Mouse (Mus musculus) thymus, adult 2 months (tissue): Measurements from ENCODE around the gene Scp2. TPM values are rescaled to one million over a fixed set of nuclear protein-coding genes. Genes with fewer than 3 reads are reported as not detected.

Source experiments
- DNase-seq: peaks from one replicate; pipeline ENCODE4 v3.0.0; 2021
- H3K27ac ChIP-seq: fragments of 200-500 bp; 2 replicates; pipeline ENCODE4 v1.5.1; 2012; ENCODE audit warnings: low read length, control low read depth; ENCODE audit not compliant: control insufficient read depth, insufficient read depth
- H3K27me3 ChIP-seq: fragments of 200-500 bp; 2 replicates; pipeline ENCODE4 v1.6.1; 2012; ENCODE audit warnings: mild to moderate bottlenecking, low read length, moderate library complexity, mixed read lengths; ENCODE audit not compliant: control insufficient read depth, insufficient read depth
- H3K36me3 ChIP-seq: fragments of 200-500 bp; 2 replicates; pipeline ENCODE4 v1.6.1; 2012; ENCODE audit warnings: mild to moderate bottlenecking, low read length, moderate library complexity; ENCODE audit not compliant: control insufficient read depth, insufficient read depth
- H3K4me1 ChIP-seq: fragments of 200-500 bp; replicated peaks from 2 replicates; pipeline ENCODE4 v1.6.1; 2012; ENCODE audit warnings: low read length; ENCODE audit not compliant: control insufficient read depth, insufficient read depth
- H3K4me3 ChIP-seq: fragments of 200-500 bp; 2 replicates; pipeline ENCODE4 v1.5.1; 2012; ENCODE audit warnings: mild to moderate bottlenecking, low read length, control low read depth, moderate library complexity; ENCODE audit not compliant: control insufficient read depth, insufficient read depth
- CTCF ChIP-seq: fragments of 200-500 bp; IDR thresholded peaks from 2 replicates; pipeline ENCODE4 v1.5.1; 2012; ENCODE audit warnings: mild to moderate bottlenecking, control low read depth, low read length, moderate library complexity, borderline replicate concordance; ENCODE audit not compliant: control insufficient read depth, poor library complexity, insufficient read depth; ENCODE audit errors: extremely low read depth
- POLR2A ChIP-seq: fragments of 200-500 bp; IDR thresholded peaks from 2 replicates; pipeline ENCODE4 v1.6.1; 2012; ENCODE audit warnings: mild to moderate bottlenecking, low read length, control low read depth, moderate library complexity; ENCODE audit not compliant: control insufficient read depth, poor library complexity, insufficient read depth; ENCODE audit errors: extremely low read depth
- WGBS: fragments of 180-500 bp; shearing (Covaris S2); methylation state at CpG from one replicate; pipeline ENCODE4 v1.1.7; 2018; 5-methylcytosine and 5-hydroxymethylcytosine counted together
- polyA plus RNA-seq: library from polyadenylated mRNA; depleted of rRNA; stranded (reverse); fragments of >200 nt; gene quantifications from 2 replicates; pipeline ENCODE4 v1.2.3, GENCODE M21; 2012

Gene Scp2
- polyA plus RNA-seq, 1 experiment, result 103 TPM

- no peaks in the 10 kb centered on the region for H3K36me3 ChIP-seq
- H3K4me3 ChIP-seq, result no peak overlapping the region
- 95% methylated on average over 2 of the region's 2 CpGs for WGBS
- H3K27me3 ChIP-seq, result no peaks in the 10 kb centered on the region
- no peak for DNase-seq
- H3K4me1 ChIP-seq, result no peaks in the 10 kb centered on the region
- no peak overlapping the region for H3K27ac ChIP-seq
- no peak for TF ChIP-seq POLR2A
These were observed 28.3 kb downstream of the Scp2 start for GRCm38 (mm10) chr4:108116466-108116865.

- no peak overlapping the region for H3K4me3 ChIP-seq
- WGBS, result 96% methylated on average over 2 of the region's 2 CpGs
- H3K27ac ChIP-seq, result no peak overlapping the region
- H3K27me3 ChIP-seq, result no peaks in the 10 kb centered on the region
- no peaks in the 10 kb centered on the region for H3K36me3 ChIP-seq
- no peaks in the 10 kb centered on the region for H3K4me1 ChIP-seq
- TF ChIP-seq CTCF (no peak), POLR2A (no peak)
- DNase-seq, result no peak
These were observed 34.1 kb downstream of the Scp2 start for GRCm38 (mm10) chr4:108110706-108111105.

GRCm38 (mm10) chr4:108109728-108110127 lies 35.1 kb downstream of the Scp2 start:
- Histone ChIP-seq H3K27me3 (no peaks in the 10 kb centered on the region), H3K36me3 (no peaks in the 10 kb centered on the region), H3K4me3 (no peak overlapping the region), H3K27ac (no peak overlapping the region), H3K4me1 (no peaks in the 10 kb centered on the region)
- no peak for DNase-seq
- 97% methylated on average over 7 of the region's 7 CpGs for WGBS
- TF ChIP-seq POLR2A, result no peak
- TF ChIP-seq CTCF, result no peak

GRCm38 (mm10) chr4:108096345-108096744 lies 48.5 kb downstream of the Scp2 start, which contains the start of gene Podn:
Gene Podn, minus strand, starts transcription at chr4:108096445.
- H3K27me3 ChIP-seq, result no peaks in the 10 kb centered on the region
- WGBS, result 95% methylated on average over 4 of the region's 4 CpGs
- TF ChIP-seq POLR2A (no peak), CTCF (no peak)
- no peaks in the 10 kb centered on the region for H3K4me1 ChIP-seq
- H3K27ac ChIP-seq, result no peak within 1 kb of the TSS
- H3K36me3 ChIP-seq, result no peaks in the 10 kb centered on the region
- DNase-seq, result no peak
- H3K4me3 ChIP-seq, result no peak within 1 kb of the TSS

GRCm38 (mm10) chr4:108092741-108093397 lies 51.9 kb downstream of the Scp2 start:
- H3K27me3 ChIP-seq, result no peaks in the 10 kb centered on the region
- no peak overlapping the region for H3K27ac ChIP-seq
- no peak overlapping the region for H3K4me3 ChIP-seq
- no peaks in the 10 kb centered on the region for H3K4me1 ChIP-seq
- no peak for DNase-seq
- H3K36me3 ChIP-seq, result no peaks in the 10 kb centered on the region
- WGBS, result 95% methylated on average over 6 of the region's 6 CpGs
- TF ChIP-seq POLR2A (no peak), CTCF (no peak)

- Histone ChIP-seq H3K27ac (no peak overlapping the region), H3K4me1 (peaks cover 15% of the 10 kb centered on the region), H3K4me3 (no peak overlapping the region), H3K36me3 (no peaks in the 10 kb centered on the region), H3K27me3 (no peaks in the 10 kb centered on the region)
- WGBS, result 96% methylated on average over 2 of the region's 2 CpGs
- DNase-seq, result no peak
- no peak for TF ChIP-seq POLR2A
- TF ChIP-seq CTCF, result no peak
These were observed 60.8 kb downstream of the Scp2 start for GRCm38 (mm10) chr4:108083993-108084392.

GRCm38 (mm10) chr4:108083032-108083735 lies 61.6 kb downstream of the Scp2 start:
- DNase-seq, result no peak
- no peak for TF ChIP-seq POLR2A
- no peak for TF ChIP-seq CTCF
- H3K4me3 ChIP-seq, result no peak overlapping the region
- H3K27me3 ChIP-seq, result no peaks in the 10 kb centered on the region
- peaks cover 15% of the 10 kb centered on the region for H3K4me1 ChIP-seq
- H3K36me3 ChIP-seq, result no peaks in the 10 kb centered on the region
- 96% methylated on average over 6 of the region's 6 CpGs for WGBS
- H3K27ac ChIP-seq, result no peak overlapping the region
